In genomic region chr7:116181444-116181946, GRCm38 (mm10) we compare ENCODE assay signal across 14 mouse cellular contexts.
"Had no signal": no experiment of that assay in that cellular context is flagged by ENCODE, and none has a peak within 500 bp of the region (broad histone marks: within the 10 kb centered on the region; RNA-seq: fewer than 3 reads in every experiment).

No protein-coding gene starts in this region.

- H3K9ac ChIP-seq: limb, embryonic 13.5 days; liver, embryonic 14.5 days; midbrain, embryonic 13.5 days; neural tube, embryonic 15.5 days; stomach, embryonic 15.5 days had no signal

- DNase-seq: kidney, postnatal 25 days; layer of hippocampus, adult 9-11 months; layer of hippocampus, postnatal 36 days; left cerebral cortex, postnatal 4 days; lung, adult 2 months; lung, postnatal 36 days; thymus, postnatal 4 days had no signal

- H3K4me2 ChIP-seq: limb, embryonic 13.5 days; midbrain, embryonic 13.5 days; neural tube, embryonic 15.5 days; stomach, embryonic 15.5 days had no signal

- H3K9me3 ChIP-seq: limb, embryonic 13.5 days; midbrain, embryonic 13.5 days; neural tube, embryonic 15.5 days; stomach, embryonic 15.5 days had no signal

- H3K4me3 ChIP-seq: limb, embryonic 13.5 days; midbrain, embryonic 13.5 days; myocyte; neural tube, embryonic 15.5 days; stomach, embryonic 15.5 days had no signal

- H3K27me3 ChIP-seq: limb, embryonic 13.5 days; midbrain, embryonic 13.5 days; neural tube, embryonic 15.5 days; stomach, embryonic 15.5 days had no signal

- H3K27ac ChIP-seq: limb, embryonic 13.5 days; liver, embryonic 14.5 days; midbrain, embryonic 13.5 days; neural tube, embryonic 15.5 days; stomach, embryonic 15.5 days had no signal

- H3K36me3 ChIP-seq: limb, embryonic 13.5 days; midbrain, embryonic 13.5 days; neural tube, embryonic 15.5 days; stomach, embryonic 15.5 days had no signal

- ATAC-seq: lung, postnatal 0 days; midbrain, embryonic 13.5 days had no signal
